Mouse (Mus musculus): ENCODE measurements at regions not wholly inside any gene's neighbourhood (a gene's known extent, or its start where the extent isn't known, plus 50 kb on each side); places are given as distances from the start of the nearest gene placed in this dataset.

DNA sequence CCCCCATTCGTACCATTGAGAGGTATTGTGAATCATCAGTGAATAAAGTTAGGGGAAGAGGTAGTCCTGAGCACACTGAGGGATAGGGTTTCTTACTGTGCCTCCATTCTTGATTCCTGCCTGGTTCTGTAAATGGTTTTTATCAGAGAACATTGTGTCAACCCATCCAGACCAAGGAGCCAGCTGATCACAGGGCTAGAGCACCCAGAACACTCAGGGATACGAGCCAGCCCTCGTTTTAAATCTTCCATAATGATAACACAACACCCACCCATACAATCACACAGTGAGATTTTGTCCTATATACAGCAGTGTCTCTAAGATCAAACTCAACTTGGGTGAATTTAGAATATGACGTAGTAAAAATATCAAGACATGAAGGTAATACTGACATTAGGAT lies 424.7 kb upstream of the BB014433 start:
- DNase-seq: no peak

DNA sequence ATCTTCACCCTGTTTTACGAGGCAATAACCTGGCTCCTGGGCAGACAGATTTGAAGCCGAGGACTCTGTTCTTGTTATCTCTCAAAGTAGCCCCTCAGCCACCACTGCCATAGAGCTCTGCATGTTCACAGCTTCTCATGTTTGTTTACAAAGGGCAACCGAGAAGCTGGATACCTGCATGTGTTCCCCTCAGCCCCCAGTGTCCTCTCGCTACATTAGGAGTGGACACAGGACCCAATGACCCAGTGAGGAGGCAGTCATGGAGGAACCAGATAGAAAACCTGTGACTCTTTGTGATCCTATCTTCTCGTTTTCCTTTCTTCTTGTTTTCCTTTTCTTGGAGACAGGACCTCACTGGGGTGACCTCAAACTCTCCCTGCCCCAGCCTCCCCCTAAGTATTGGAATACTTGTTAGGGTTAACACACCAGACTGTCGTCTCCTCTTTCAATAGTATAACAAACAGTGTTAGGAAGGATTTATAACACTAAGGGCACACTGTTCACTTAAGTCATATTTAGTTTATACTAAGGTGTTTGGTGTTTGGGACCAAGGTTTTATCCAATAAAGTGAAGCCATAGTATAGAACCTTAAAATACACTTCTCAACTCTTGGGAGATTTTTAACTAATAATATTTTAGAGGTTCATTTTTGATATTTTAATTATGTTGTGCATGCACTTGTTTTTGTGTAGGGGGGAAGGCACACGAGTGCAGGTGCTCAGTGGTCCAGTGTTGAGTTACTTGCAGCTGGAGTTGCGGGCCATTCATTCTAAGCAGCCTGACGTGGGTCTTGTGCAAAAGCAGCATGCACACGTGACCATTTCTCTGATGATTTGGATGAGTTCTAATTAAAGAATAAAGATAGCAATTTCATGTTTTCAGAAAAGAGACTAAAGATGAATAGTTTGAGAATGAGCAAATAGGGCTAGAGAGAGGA lies 422.9 kb upstream of the BB014433 start:
- no peak for DNase-seq

DNA sequence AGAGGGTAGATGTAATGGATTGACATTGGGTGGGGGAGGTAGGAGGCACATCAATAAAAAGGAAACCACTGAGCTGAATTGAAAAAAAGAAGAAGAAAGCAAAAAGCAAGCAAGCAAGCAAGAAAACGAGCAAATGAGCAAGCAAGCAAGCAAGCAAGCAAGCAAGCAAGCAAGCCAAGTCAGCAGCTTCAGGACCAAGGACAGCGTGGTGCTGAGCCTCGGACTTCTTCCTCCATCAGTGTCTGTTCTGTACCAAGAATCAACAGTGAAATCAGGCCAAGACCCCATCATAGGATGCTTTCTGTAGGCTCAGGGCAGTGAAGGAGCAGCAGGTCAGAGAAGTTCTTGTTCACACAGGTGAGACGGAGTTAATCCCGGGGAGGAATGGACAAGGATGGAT lies 392.7 kb upstream of the BB014433 start:
- DNase-seq: peak; percentile 27

DNA sequence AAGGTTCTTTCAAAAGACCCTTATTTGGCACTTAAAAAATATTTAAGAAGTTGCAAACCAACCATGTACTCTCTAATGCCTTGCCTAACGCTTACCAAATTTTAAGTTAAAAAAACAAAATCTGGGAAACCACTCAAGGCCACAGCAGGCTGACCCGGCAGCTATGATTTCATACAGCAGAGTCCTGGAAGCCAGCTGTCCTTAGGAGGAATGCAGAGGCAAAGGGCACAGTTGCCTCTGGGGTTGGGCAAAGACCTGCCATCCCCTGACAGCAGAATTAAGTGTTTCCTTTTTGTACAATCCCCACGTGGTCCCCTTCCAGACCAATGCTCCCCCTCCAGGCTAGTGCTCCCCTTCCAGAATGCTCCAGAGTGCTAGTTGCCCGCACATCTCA lies 348.8 kb upstream of the BB014433 start:
- no peak for DNase-seq

DNA sequence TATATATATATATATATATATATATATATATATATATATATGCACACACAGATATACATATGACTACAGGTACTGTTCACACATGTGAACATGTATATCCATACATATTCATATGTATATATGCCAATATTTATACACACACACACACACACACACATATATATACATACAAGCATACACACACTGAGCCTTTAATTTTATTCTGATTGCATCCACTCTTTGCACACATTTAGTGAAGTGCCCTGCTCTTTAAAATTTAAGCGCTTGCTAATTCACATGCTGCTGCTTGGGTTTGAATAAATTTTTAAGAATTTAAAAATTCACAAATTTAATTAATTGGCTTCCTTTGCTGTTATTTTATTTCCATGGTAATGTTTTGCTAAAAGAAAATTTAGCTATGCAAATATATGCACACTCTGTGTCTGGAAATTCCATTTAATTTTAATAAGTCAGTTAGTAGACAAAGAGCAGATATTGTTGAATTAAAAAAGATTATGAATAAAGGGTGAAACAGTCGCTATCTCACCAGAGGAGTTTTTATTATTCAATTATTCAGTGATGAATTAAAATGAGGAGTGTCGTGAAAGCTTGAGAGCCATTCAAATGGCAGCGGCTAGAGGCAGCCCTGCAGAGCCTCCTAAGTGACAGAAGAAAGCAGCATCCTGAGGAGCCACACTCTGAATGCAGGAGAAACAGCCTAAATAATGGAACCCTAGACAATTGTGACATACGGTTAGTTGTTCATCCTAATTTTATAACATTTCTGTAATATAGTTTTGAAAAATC lies 348.3 kb upstream of the BB014433 start:
- no peak for DNase-seq

DNA sequence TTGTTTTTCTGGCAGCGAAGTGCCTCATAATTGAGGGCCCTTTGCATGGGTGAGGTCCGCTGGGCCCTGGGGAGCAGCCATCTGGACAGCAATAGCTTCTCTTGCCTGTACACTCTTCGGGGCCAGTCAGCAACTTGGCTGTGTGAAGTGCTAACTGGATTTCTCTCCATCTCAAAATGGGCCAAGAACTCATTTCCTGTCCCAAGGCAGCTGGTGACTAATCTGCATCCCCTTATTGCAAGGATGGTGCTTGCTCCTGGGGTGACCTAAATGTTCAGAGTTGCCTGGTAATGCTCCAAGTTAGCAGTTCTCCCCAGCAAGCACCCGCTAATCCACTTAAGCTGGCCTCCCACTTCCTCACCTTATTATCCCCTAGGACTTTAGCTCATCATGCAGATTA lies 346.2 kb upstream of the BB014433 start:
- DNase-seq: no peak

DNA sequence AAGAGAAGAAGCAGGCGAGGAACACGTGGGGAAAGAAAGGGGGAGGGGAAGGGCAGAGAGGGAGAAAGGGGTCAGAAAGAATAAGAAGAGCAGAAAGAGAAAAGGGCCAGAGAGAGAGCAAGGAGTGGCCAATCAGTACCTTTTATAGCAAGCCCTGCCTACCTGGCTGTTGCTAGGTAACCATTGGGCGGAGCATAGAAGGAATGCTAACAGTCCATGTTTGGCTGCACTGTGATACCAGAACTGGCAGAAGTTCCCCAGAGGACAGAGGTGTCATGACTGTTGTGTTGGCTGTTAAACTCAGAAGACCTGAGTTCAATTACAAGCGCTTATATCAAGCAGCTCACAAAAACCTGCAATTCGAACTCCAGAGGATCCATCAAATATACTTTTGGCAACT lies 342.9 kb upstream of the BB014433 start:
- no peak for DNase-seq

DNA sequence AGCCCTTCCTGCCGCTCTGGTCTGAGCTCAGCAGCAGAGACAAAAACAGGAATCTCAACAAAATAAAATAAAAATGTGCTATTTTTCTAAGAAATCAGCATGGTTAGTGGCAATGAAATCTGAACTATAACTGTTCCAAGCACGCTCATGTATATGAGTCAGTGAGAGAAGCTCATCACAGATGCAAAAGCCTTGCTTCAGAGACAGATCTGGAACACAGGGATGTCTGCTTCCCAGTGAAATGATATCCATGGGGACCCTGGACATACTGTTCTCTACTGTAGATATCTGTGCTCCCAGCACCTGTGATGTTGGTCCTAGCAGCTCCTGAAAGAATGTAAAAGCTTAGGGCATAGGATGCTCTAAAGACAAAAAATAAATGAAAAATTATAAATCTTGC lies 321.2 kb upstream of the BB014433 start:
- DNase-seq: no peak

DNA sequence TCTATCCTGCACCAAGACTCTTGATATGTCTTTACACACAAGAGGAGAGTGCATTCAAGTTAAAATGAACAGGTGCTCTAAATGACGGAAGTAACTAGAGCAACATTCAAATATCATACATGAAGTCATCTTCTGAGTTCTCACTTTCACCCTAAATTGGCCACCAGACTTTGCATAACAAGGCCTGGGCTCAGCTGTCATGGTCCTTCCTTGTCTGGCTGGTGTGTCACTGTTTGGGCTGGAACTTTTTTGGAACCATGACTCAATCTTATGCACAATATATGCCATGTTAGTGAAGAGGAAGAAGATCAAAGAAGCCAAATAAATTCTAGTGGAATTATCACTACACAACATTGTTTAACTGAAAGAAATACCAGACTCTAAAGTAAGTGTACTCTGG lies 318.7 kb upstream of the BB014433 start:
- no peak for DNase-seq

DNA sequence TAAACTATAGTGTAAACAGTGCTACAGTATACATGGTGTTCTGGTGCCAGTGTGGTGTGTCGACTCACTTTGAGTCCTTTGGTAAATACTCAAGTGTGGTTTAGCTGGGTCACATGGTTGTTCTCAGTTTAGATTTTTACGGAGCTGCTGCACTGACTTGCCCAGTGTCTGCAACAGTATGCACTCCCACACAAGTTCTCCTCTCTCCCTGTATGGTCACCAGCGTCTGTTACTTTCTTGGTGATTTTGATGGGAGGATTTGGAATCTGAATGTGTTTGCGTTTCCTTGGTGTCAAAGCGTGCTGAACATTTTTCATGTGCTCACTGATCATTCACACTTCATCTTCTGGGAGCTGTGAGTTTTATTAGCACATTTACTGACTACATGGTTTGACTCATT lies 298.3 kb upstream of the BB014433 start:
- no peak for DNase-seq

DNA sequence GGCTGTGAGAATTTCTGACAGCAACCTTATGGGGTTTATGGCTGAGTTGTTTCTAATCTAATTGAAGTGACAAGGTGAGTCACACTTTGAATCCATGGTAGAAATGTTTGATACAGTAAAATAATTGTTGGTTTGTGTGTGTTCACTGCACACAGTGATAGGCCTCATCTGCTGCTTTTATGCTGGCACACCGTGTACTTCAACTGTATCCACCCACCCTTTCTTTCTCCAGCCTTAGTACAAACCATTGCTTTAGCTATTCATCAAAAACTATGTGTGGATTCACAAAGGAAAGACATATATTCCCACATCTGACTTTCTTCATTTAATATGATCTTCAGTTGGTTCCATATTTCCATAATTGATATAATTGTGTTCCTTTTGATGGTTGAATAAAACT lies 297.7 kb upstream of the BB014433 start:
- DNase-seq: no peak

DNA sequence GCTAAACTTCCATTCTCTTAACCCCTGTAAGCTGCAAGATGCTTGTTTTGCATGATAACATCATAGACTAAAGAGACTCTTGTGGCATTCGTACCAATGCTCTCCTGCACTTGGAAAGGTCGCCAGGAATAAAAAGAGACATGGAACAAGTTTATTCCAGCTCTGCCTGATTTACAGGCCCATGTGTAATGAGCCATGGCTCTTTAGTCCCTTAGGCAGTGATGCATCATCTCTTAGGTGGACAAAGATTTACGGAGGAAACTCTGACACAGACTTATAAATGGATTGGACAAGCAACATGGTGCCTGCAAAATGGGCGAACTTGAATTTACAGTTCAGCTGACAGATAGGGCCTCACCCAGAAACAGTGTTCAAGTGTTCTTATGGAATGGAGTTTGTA lies 288.7 kb upstream of the BB014433 start:
- DNase-seq: no peak

DNA sequence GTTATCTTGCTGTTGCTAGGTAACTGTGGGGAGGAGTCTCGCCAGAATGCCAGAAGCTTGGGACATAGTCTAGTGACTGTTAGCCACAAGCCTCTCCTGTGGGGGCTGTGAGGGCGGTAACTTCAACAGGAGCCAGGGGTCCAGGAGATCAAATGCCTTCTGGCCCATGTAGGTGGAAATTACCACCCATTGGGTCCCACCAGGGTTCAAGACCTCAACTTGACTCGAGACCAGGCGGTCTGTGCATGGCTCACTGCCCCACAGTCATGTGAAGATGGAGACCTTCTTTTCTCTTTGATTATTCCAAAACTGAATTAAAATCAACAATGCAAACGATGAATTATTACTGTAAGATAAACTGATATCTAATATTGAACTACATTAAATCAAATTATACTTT lies 281.4 kb upstream of the BB014433 start:
- no peak for DNase-seq

DNA sequence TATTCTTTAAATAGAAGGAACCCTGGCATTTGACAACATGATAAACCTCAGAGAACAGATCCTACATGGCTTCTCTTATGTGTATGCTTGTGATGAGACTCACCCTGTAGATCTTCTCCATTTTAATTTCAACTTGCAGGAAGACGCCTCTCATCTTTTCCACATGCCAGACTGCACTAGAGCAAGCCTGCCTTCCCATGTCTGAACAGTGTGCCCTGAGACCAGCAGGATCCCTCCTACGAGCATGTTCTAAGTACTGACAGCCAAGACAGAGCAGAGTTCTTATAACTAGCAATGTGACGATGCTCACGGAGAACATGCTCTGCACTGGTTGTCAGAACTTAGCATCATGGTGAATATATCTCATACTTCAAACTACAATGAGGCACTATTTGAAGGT lies 277.5 kb upstream of the BB014433 start:
- DNase-seq: no peak

DNA sequence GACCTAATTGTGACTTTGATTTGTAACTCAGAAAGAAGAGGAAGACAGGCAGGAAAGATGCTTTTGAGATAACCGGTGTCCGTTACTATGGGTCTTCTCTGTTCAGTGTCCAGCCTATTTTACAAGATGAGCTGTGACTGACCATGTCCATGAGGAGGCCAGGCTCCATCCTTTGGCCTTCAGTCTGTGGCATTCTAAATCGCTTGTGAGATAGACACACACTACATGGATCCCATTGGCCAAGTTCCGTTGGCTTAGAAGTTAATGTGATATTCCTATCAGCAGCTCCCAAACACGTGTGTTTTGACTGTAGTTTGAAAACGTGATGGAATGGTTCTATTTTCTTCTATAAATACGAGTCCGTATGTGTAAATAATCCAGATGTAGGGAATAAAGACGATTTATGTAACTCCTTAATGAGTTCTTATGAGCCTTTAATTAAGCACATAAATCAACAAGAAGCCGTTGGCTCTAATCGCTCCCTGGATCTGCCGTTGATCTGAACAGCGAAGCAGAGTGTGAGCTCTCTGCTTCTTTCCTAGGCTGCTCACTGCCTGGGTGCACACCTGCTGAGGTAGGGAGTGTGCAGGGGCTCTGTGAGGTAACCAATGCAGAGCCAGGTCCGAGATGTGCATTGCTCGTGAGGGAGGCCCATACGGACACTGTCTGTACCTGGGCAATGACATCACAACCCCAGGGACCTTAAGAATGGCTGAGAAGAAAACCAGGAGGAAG lies 272.4 kb upstream of the BB014433 start:
- no peak for DNase-seq

DNA sequence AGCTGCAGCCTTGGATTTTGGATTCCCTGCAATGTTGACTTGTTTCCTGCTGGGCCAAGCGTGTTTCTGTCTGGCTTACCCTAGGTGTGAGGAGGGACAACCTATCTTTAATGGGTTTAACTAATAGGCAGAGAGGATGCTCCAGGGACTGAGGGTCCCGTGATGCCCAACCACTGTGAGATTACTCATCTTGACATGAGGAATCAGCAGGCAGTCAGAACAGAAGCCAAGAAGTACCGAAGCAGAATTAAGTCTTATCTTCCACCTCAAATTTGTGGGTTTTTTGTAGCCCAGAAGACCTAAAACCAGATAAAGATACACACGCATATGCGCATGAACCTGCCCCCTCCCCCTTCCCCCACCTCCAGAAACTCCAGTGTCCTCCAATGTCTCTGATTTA lies 267.6 kb upstream of the BB014433 start:
- no peak for DNase-seq

DNA sequence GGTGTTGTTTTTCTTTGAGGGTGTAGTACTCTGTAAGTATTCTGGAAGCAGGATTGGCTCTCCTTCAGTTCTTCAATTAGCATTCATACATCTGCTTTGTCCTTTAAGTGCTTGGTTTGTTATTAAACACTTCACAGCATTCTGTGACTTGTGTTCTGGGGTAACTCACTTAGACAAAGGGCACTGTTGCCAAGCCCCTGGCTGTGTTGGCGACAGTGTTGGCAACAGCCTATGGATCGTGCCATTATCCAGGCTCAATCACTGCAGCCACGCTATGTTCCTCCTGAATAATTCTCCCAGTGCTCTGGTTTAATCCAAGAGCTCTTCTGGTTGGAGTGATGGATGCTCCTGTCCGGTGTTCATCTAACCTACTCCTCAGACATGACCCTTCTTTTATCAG lies 265.6 kb upstream of the BB014433 start:
- DNase-seq: no peak

DNA sequence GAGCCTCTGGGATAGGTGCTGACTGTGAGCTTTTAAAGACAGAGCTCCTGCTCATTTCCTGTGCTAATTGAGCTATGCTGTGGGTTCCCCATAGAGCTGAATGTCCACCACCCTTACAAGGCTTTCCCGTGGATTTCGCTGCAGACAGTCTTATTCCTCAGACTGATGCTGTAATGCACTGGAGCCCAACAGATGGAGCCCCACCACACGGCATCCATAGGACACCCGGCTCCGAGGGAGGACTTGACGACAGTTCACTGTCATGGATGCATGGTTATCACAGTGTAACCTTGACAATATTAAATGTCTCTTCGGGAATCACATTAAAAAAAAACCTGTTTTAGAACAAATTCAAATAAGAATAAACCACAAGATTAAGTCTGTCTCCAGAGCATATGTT lies 265.2 kb upstream of the BB014433 start:
- DNase-seq: no peak

DNA sequence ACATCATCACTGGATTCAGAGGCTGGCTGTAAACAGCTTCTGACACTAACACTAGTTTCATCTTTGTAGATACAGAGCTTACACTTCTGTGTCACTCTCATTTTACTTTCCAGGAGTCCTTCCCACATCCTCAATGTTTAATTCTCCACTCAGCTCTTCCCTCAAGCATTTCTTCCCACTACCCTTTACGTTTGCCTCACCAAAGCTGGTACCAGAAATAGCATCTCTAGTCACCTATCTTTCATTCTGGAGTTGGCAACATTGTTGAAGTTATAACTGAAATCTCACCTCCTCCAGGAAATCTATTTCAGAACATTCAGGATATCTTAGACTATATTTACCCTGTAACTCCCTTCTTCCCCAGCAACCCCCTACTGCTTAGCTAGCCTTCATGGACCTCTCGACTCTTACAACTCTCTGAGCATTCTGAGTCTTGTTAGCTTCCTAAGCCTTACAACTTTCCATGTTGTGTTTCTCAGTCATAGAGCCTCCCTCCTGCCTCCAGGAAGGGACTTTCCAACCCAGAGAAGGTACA lies 258.3 kb upstream of the BB014433 start:
- DNase-seq: no peak

DNA sequence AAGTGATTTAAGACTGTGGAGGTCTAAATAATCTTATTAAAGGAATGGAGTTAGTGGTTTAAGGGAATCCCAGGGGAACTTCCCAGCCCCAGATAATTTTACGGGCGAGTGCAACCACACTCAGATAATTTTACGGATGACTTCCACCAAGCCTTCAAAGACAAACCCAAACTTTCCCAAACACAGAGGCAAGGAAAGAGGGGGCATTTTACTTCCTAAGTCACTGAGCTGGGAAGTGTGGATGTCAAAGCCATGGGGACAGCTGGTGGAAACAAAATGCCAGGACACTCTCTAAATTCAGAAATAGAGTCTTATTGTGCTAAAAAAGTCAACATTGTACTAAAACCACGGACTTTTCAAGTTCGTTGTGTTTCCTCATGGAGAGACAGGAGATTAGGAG lies 227.9 kb upstream of the BB014433 start:
- DNase-seq: no peak

DNA sequence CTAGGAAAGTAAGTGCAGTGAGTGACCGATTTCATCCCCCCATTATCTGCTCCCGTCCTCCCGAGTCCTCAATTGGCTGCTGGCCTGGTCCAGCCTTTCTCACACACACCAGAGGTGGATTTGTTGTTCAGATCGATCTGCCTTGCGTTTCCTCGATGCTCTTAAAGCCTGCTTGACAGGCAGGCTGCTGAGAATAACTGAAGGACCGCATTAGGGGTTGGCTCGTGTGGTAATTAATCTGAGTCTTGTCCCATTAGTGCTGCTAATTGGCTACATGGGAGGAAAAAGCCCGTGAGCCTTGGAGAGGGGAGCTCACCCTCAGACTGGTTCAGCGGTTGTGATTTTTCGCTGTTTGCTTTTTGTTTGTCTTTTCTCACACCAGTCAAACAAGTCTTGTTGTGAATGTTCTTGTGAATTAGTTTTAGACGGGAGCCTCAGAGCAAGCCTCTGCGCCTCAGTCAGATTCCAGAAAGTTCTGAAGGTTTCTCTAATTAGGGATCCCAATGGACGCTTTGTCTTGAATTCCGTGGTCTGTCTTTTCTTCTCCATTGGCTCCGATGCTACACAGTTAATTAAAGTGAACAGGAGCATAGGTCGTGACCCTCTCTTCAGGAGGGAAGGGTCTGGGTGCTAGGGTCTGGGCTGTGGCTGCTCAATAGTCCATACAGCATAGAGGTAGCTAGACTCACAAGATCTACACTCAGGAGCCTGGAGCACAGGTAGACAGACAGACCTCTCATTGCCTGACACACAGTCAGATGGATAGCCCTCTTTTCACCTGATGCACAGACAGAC lies 226.1 kb upstream of the BB014433 start:
- DNase-seq: no peak

DNA sequence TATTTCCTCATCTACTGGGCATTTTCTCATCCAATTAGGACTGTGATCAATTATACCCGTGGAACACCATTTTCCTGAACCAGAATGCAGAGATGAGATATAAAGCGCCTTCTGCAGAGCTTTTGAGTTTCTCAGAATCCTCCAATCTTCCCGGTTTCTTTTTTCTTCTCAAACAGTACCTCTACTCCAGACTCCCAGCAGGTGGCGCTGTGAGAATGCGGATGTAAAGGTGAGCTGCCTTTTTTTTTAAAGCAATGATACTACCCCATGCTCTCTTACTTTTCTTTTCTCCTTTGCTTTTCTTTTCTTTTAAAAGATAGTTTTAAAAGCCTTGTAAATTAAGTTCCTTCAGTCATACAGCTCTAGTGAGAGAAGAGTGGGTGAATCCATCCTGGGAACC lies 224.4 kb upstream of the BB014433 start:
- peak; percentile 67 for DNase-seq

All from liver (tissue).